Mouse (Mus musculus): ENCODE data around the gene Elovl5. TPM values are rescaled to one million over a fixed set of nuclear protein-coding genes. Genes with fewer than 3 reads are reported as not detected.

Gene Elovl5
- polyA plus RNA-seq, 1 experiment from 2014 or later, result 96.1 TPM

DNA sequence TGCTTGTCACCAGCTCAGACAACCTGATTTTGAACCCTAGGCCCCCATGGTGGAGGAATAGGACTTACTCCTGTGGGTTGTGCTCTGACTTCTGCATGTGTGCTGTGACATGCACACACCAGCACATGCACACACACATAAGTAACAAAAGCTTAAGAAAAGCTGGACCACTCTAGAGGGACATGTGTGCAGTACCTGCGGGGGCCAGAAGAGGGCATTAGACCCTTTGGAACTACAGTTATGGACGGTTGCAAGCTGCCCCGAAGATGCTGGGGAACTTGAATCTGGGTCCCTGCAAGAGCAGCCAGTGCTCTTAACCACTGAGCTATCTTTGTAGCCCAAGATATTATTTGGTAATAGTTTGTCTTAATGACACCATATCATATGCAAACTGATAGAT is 88.3 kb downstream of the Elovl5 start:
- no peak overlapping the region for H3K9ac ChIP-seq (ENCODE audit: low read length)
- H3K9me3 ChIP-seq (ENCODE audit: control insufficient read depth, low read length), result no peaks in the 10 kb centered on the region
- no peaks in the 10 kb centered on the region for H3K36me3 ChIP-seq (ENCODE audit: control insufficient read depth, insufficient read depth, low read length)
- ATAC-seq (ENCODE audit: insufficient read depth, low FRiP score, low TSS enrichment) (no peak), DNase-seq (ENCODE audit: low spot score) (no peak)
- WGBS, result 58% methylated on average over 3 of the region's 3 CpGs
- no peaks in the 10 kb centered on the region for H3K4me1 ChIP-seq (ENCODE audit: control insufficient read depth, insufficient read depth, low read length)
- no peak overlapping the region for H3K4me3 ChIP-seq (ENCODE audit: low read depth, low read length)
- H3K4me2 ChIP-seq (ENCODE audit: low read depth), result no peak overlapping the region
- H3K27ac ChIP-seq (ENCODE audit: low read depth, low read length), result no peak overlapping the region
- H3K27me3 ChIP-seq (ENCODE audit: control insufficient read depth, insufficient read depth, low read length), result no peaks in the 10 kb centered on the region

DNA sequence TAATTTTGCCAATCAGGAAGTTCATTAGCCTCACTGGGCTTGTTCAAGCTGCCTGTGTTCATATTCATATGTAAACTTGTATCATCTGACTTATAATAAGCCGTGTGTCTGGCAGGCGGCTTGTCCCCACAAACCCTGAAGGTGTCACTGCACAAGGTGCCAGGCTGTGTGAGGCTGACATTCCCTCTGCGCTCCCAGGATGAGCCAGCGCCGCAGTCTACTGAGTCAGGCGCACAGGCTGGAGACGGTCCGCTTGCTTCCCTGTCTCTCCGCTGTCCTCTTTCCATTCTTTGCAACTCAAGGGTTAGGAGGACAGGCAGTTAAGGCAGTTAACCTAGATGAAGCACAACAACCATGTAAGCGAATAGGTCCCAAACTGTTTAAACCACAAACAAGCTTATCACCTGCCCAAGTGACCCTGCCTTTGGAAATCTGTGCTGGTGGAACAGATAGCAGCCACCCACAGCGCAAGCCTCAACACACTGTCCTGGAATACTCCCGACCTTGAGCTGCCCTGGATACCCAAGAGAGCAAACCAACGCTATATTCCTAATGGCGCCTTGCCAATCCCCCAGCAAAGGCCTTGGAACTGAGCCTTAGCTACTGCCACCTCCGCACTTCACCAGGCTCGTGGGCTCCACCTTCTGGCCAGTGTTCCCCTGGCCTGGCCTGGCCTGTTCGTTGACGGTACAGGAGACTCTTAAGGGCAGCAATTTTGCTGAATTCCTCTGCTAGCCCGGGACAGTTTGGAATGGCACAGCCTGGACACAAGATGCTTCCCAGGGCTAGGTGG is 89.2 kb downstream of the Elovl5 start:
- ATAC-seq (ENCODE audit: insufficient read depth, low FRiP score, low TSS enrichment), result no peak; the same call in 1 of the 2 replicates
- Histone ChIP-seq H3K4me2 (ENCODE audit: low read depth) (no peak overlapping the region), H3K9ac (ENCODE audit: low read length) (no peak overlapping the region), H3K4me1 (ENCODE audit: control insufficient read depth, insufficient read depth, low read length) (no peaks in the 10 kb centered on the region), H3K9me3 (ENCODE audit: control insufficient read depth, low read length) (no peaks in the 10 kb centered on the region), H3K36me3 (ENCODE audit: control insufficient read depth, insufficient read depth, low read length) (no peaks in the 10 kb centered on the region), H3K27ac (ENCODE audit: low read depth, low read length) (no peak overlapping the region), H3K4me3 (ENCODE audit: low read depth, low read length) (no peak overlapping the region), H3K27me3 (ENCODE audit: control insufficient read depth, insufficient read depth, low read length) (no peaks in the 10 kb centered on the region)
- peak; percentile 81 for DNase-seq (ENCODE audit: low spot score)
- WGBS, result 61% methylated on average over 19 of the region's 19 CpGs

DNA sequence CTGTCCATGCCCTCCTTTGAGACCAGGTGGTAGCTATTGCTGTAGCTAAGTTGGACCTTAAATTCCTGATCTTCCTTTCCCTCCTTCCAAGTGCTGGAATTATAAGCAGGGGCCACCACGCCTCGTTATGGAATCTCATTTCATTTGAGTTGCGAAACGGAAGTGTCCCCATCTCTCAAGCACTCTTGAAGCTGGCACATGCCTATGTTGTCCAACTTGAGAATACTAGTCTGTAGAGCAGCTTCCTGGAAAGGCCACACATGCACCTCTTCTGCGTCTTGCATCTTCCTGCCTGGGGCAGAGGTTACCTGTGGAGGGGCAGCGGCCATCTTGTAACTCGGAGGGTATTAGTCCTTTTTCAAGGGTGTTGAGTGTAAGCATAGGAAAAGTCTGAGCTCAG is 92.2 kb downstream of the Elovl5 start:
- Histone ChIP-seq H3K4me2 (ENCODE audit: low read depth) (no peak overlapping the region), H3K9ac (ENCODE audit: low read length) (no peak overlapping the region), H3K27me3 (ENCODE audit: control insufficient read depth, insufficient read depth, low read length) (no peaks in the 10 kb centered on the region), H3K27ac (ENCODE audit: low read depth, low read length) (no peak overlapping the region), H3K36me3 (ENCODE audit: control insufficient read depth, insufficient read depth, low read length) (no peaks in the 10 kb centered on the region), H3K4me3 (ENCODE audit: low read depth, low read length) (no peak overlapping the region), H3K9me3 (ENCODE audit: control insufficient read depth, low read length) (no peaks in the 10 kb centered on the region), H3K4me1 (ENCODE audit: control insufficient read depth, insufficient read depth, low read length) (no peaks in the 10 kb centered on the region)
- no peak for DNase-seq (ENCODE audit: low spot score)
- WGBS, result 90% methylated on average over 7 of the region's 7 CpGs
- no peak for ATAC-seq (ENCODE audit: insufficient read depth, low FRiP score, low TSS enrichment)

DNA sequence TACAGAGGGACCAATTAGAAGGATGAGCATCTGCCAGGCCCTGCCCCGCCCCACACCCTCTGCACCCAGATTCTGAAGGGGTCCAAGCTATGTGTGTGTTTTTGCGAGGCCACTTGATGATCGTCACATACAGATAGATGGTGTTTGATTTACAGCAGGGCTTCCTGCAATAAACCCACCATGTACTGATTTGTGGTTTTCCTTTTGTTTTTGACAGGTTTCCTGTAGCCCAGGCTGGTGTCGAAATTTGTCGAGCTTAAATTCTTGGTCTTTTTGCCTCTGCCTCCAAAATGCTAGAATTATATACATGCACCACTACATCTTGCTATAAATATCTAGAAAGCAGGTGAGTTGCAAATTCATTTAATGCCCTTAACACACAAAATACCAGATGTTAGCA is 93.0 kb downstream of the Elovl5 start:
- WGBS, result 87% methylated on average over 5 of the region's 5 CpGs
- Histone ChIP-seq H3K4me3 (ENCODE audit: low read depth, low read length) (no peak overlapping the region), H3K4me2 (ENCODE audit: low read depth) (no peak overlapping the region), H3K27ac (ENCODE audit: low read depth, low read length) (no peak overlapping the region), H3K9ac (ENCODE audit: low read length) (no peak overlapping the region), H3K9me3 (ENCODE audit: control insufficient read depth, low read length) (no peaks in the 10 kb centered on the region), H3K27me3 (ENCODE audit: control insufficient read depth, insufficient read depth, low read length) (no peaks in the 10 kb centered on the region), H3K36me3 (ENCODE audit: control insufficient read depth, insufficient read depth, low read length) (no peaks in the 10 kb centered on the region), H3K4me1 (ENCODE audit: control insufficient read depth, insufficient read depth, low read length) (no peaks in the 10 kb centered on the region)
- no peak for DNase-seq (ENCODE audit: low spot score)
- no peak for ATAC-seq (ENCODE audit: insufficient read depth, low FRiP score, low TSS enrichment)

DNA sequence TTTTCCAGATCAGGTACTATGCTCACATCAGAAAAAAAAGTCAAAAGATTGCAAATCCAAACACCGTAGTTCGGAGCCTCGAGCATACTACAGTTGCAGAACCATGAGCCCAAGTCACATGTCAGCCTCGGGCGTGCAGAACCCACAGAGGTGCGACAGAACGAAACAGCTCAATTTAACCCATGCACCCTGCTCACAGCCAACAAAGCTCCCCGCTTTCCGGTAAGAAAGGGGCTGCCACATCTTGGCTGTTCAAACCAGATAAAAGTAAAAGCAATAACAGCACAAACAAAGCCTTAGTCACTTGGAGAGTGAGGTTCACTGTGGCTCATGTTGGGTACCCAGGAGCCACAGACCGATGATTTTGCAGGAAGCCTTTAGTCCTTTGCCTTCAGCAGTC is 93.5 kb downstream of the Elovl5 start:
- Histone ChIP-seq H3K4me1 (ENCODE audit: control insufficient read depth, insufficient read depth, low read length) (no peaks in the 10 kb centered on the region), H3K4me2 (ENCODE audit: low read depth) (no peak overlapping the region), H3K9me3 (ENCODE audit: control insufficient read depth, low read length) (no peaks in the 10 kb centered on the region), H3K9ac (ENCODE audit: low read length) (no peak overlapping the region), H3K4me3 (ENCODE audit: low read depth, low read length) (no peak overlapping the region), H3K36me3 (ENCODE audit: control insufficient read depth, insufficient read depth, low read length) (no peaks in the 10 kb centered on the region), H3K27ac (ENCODE audit: low read depth, low read length) (no peak overlapping the region), H3K27me3 (ENCODE audit: control insufficient read depth, insufficient read depth, low read length) (no peaks in the 10 kb centered on the region)
- 92% methylated on average over 10 of the region's 10 CpGs for WGBS
- no peak for ATAC-seq (ENCODE audit: insufficient read depth, low FRiP score, low TSS enrichment)
- no peak for DNase-seq (ENCODE audit: low spot score)

DNA sequence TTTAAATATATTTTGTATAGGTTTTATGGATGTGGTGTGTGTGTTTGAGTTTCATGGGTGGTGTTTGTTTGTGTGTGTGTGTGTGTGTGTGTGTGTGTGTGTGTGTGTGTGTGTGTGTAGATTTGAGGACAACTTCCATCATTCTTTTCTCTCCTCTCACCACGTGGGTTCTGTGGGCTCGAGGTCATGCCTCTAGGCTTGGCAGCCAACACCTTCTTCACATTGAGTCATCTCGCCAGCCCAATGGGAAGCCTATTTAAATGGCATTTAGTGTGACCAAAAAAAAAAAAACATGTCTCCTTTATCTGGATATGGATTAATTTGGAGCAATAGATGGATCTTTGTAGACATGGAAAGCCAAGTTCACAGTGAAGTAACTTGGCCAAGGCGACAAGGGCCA is 94.9 kb downstream of the Elovl5 start:
- Histone ChIP-seq H3K9me3 (ENCODE audit: control insufficient read depth, low read length) (no peaks in the 10 kb centered on the region), H3K9ac (ENCODE audit: low read length) (no peak overlapping the region), H3K27ac (ENCODE audit: low read depth, low read length) (no peak overlapping the region), H3K27me3 (ENCODE audit: control insufficient read depth, insufficient read depth, low read length) (no peaks in the 10 kb centered on the region), H3K4me2 (ENCODE audit: low read depth) (no peak overlapping the region), H3K36me3 (ENCODE audit: control insufficient read depth, insufficient read depth, low read length) (no peaks in the 10 kb centered on the region), H3K4me3 (ENCODE audit: low read depth, low read length) (no peak overlapping the region), H3K4me1 (ENCODE audit: control insufficient read depth, insufficient read depth, low read length) (no peaks in the 10 kb centered on the region)
- ATAC-seq (ENCODE audit: insufficient read depth, low FRiP score, low TSS enrichment) (no peak), DNase-seq (ENCODE audit: low spot score) (no peak)
- WGBS, result 86% methylated on average over 4 of the region's 4 CpGs

DNA sequence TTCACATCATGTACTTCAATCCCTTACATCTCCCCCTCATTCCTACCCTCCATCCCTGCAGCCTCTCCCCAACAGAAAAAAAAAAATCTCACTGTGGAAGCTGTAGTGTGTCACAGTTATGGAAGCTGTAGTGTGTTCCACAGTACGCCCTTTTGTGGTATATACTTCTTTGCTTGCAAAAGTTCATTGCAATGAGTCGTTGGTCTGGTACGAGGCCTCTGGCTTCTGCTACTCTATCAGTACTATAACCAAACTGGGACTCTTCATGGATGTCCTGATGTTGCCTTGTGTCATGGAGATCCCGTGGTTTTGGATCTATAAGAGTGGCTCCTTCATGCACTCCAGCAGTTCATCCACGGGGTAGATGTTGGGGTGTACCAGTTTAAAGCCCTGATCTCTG is 95.5 kb downstream of the Elovl5 start:
- 90% methylated on average over 5 of the region's 5 CpGs for WGBS
- no peak for DNase-seq (ENCODE audit: low spot score)

DNA sequence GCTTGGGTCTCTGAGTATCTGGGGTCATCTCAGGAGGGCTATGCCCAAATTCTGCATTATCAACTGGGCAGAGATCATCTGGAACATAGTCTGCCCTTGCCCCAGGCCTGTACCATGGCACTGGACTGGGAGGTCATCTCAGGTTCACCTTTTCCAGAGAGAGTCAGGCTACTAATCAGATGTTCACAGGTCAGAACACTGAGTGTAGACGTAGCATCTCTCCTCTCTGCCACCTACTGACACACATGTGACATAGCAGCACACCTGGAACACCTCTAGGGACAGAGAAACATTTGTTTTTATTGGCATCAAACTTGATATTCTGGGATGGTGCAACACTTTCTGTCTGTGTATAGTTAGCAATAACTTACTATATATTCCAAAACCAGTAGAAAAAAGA is 96.6 kb downstream of the Elovl5 start:
- Histone ChIP-seq H3K9me3 (ENCODE audit: control insufficient read depth, low read length) (no peaks in the 10 kb centered on the region), H3K36me3 (ENCODE audit: control insufficient read depth, insufficient read depth, low read length) (no peaks in the 10 kb centered on the region), H3K27ac (ENCODE audit: low read depth, low read length) (no peak overlapping the region), H3K27me3 (ENCODE audit: control insufficient read depth, insufficient read depth, low read length) (no peaks in the 10 kb centered on the region), H3K9ac (ENCODE audit: low read length) (no peak overlapping the region), H3K4me1 (ENCODE audit: control insufficient read depth, insufficient read depth, low read length) (no peaks in the 10 kb centered on the region), H3K4me2 (ENCODE audit: low read depth) (no peak overlapping the region), H3K4me3 (ENCODE audit: low read depth, low read length) (no peak overlapping the region)
- DNase-seq (ENCODE audit: low spot score) (no peak), ATAC-seq (ENCODE audit: insufficient read depth, low FRiP score, low TSS enrichment) (no peak)
- 24% methylated on average over 1 of the region's 1 CpGs for WGBS

More for the DNA sequence above, 95.5 kb downstream of the Elovl5 start:
- Histone ChIP-seq H3K4me2 (ENCODE audit: low read depth) (no peak overlapping the region), H3K9me3 (ENCODE audit: control insufficient read depth, low read length) (no peaks in the 10 kb centered on the region), H3K27ac (ENCODE audit: low read depth, low read length) (no peak overlapping the region), H3K4me3 (ENCODE audit: low read depth, low read length) (no peak overlapping the region), H3K36me3 (ENCODE audit: control insufficient read depth, insufficient read depth, low read length) (no peaks in the 10 kb centered on the region), H3K9ac (ENCODE audit: low read length) (no peak overlapping the region), H3K27me3 (ENCODE audit: control insufficient read depth, insufficient read depth, low read length) (no peaks in the 10 kb centered on the region), H3K4me1 (ENCODE audit: control insufficient read depth, insufficient read depth, low read length) (no peaks in the 10 kb centered on the region)
- ATAC-seq (ENCODE audit: insufficient read depth, low FRiP score, low TSS enrichment), result no peak

DNA sequence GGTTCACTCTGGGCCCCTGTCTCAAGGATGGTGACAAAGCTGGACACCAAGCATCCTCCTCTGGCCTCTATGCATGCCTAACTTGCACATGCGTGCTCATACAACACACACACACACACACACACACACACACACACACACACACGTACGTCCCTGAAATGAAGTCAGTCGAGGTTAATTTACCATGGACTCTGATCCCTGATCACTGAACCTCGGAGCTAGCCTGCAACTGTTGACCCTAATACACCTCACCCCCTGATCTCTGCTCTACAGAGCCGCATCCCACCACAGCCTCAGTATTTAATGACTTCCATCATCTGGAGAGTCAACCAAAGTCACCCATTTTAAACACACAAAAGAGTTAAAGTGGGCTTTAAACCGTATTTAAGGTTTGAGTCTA is 98.7 kb downstream of the Elovl5 start:
- no peaks in the 10 kb centered on the region for H3K9me3 ChIP-seq (ENCODE audit: control insufficient read depth, low read length)
- ATAC-seq (ENCODE audit: insufficient read depth, low FRiP score, low TSS enrichment) (no peak), DNase-seq (ENCODE audit: low spot score) (no peak)
- no peaks in the 10 kb centered on the region for H3K4me1 ChIP-seq (ENCODE audit: control insufficient read depth, insufficient read depth, low read length)
- H3K27me3 ChIP-seq (ENCODE audit: control insufficient read depth, insufficient read depth, low read length), result no peaks in the 10 kb centered on the region
- H3K27ac ChIP-seq (ENCODE audit: low read depth, low read length), result no peak overlapping the region
- no peak overlapping the region for H3K4me2 ChIP-seq (ENCODE audit: low read depth)
- H3K36me3 ChIP-seq (ENCODE audit: control insufficient read depth, insufficient read depth, low read length), result no peaks in the 10 kb centered on the region
- no peak overlapping the region for H3K4me3 ChIP-seq (ENCODE audit: low read depth, low read length)
- 86% methylated on average over 7 of the region's 7 CpGs for WGBS
- no peak overlapping the region for H3K9ac ChIP-seq (ENCODE audit: low read length)

Measured in neural tube, embryonic 11.5 days (tissue).